Mouse (Mus musculus): ENCODE results near the gene Ankrd44. TPM values are rescaled to one million over a fixed set of nuclear protein-coding genes. Genes with fewer than 3 reads are reported as not detected.

Gene Ankrd44
- total and polyA plus RNA-seq, 3 experiments = 12.7 to 23.0 (median 19.8) TPM

DNA sequence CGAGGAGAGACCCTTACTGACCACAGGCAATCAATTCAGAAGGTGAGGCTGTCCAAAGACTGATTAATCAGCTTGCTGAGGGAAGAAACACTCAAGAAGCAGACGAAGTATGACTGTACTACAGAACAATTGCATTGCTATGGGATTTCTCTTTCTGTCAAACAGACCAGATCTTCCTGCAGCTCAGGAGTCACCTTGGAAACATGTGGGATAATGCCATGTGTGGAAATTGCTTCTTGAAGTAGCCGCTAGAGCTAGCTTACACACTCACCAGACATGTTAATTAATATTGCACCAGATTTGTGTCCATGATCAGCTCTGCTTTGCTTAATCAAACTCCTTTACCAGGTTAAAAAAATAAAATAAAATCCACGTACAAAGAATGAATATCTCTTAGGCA is 137.8 kb downstream of the Ankrd44 start:
- no peak for DNase-seq (ENCODE audit: extremely low read depth)

DNA sequence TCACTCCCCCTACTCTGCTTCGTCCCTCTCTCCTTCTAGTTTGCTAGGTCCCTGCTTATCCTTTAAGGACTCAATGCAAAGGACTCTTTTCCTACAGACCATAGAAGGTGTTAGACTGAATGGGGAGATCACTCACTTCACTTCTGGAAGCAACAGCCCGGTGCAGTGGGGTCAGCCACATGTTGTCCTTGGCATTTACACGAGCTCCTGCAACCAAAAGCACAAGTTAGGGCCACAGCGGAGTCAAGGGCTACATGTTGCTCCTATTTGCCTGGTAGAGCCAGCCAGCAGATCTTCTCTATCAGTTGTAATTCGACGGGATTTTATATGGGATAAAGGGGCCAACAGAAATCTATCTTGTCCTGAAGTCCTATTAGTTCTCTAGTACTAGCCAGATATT is 148.0 kb downstream of the Ankrd44 start:
- H3K9ac ChIP-seq (ENCODE audit: insufficient read depth, low read depth) = no peak overlapping the region
- H3K4me1 ChIP-seq (ENCODE audit: control insufficient read depth in 1 of 2, insufficient read depth in 2 of 2) = peaks cover 5 to 24% of the 10 kb centered on the region in 2 experiments
- H3K9me3 ChIP-seq (replicated peaks; ENCODE audit: low read length) = no peaks in the 10 kb centered on the region
- H3K4me3 ChIP-seq (replicated peaks in 1 of 3; ENCODE audit: low read depth in 2 of 3, low read length in 2 of 3, poor library complexity in 1 of 3) = no peak overlapping the region
- dilution Hi-C loops (cut with MboI; ENCODE audit: extremely low pct_ligation_motif_present, extremely low pct_unique_long_range_greater_than_20kb, low sequenced_read_pairs) (no loop called here), in situ Hi-C loops (cut with MboI; ENCODE audit: low pct_ligation_motif_present, low pct_unique_long_range_greater_than_20kb, low sequenced_read_pairs) (no loop called here)
- no peaks in the 10 kb centered on the region for H3K79me2 ChIP-seq (replicated peaks; ENCODE audit: control insufficient read depth, extremely low read depth, insufficient read depth, poor library complexity, severe bottlenecking)
- peaks cover 0 to 9% of the 10 kb centered on the region in 2 experiments for H3K36me3 ChIP-seq (replicated peaks in 1 of 2; ENCODE audit: control insufficient read depth in 1 of 2, insufficient read depth in 1 of 2, low read length in 1 of 2)
- TF ChIP-seq ZKSCAN1 (IDR thresholded peaks at IDR 0.05; ENCODE audit: borderline replicate concordance, low read depth, low read length) (no peak), RAD21 (IDR thresholded peaks at IDR 0.05; ENCODE audit: low read depth, low read length) (no peak), CTCF (conservative IDR thresholded peaks at IDR 0.05 in 1 of 2, IDR thresholded peaks at IDR 0.05 in 1 of 2; ENCODE audit: low read depth in 2 of 2, low read length in 2 of 2) (no peak), IRF4 (IDR thresholded peaks at IDR 0.05; ENCODE audit: low read depth, low read length) (no peak), MAFK (IDR thresholded peaks at IDR 0.05; ENCODE audit: insufficient replicate concordance, low read length) (no peak), HCFC1 (IDR thresholded peaks at IDR 0.05; ENCODE audit: low read depth, low read length) (no peak), SIN3A (IDR thresholded peaks at IDR 0.05; ENCODE audit: low read length) (no peak)
- no peak for DNase-seq (ENCODE audit: extremely low read depth)
- H3K27me3 ChIP-seq (replicated peaks) = no peaks in the 10 kb centered on the region
- no peak overlapping the region for H3K27ac ChIP-seq (ENCODE audit: insufficient read depth, low read depth)
- no peak overlapping the region for H3K4me2 ChIP-seq (ENCODE audit: insufficient read depth, low read depth, poor library complexity, severe bottlenecking)

More for the DNA sequence above, 137.8 kb downstream of the Ankrd44 start:
- dilution Hi-C loops (cut with MboI; ENCODE audit: extremely low pct_ligation_motif_present, extremely low pct_unique_long_range_greater_than_20kb, low sequenced_read_pairs) = no loop called here
- H3K4me2 ChIP-seq (ENCODE audit: insufficient read depth, low read depth, poor library complexity, severe bottlenecking) = no peak overlapping the region
- H3K36me3 ChIP-seq (replicated peaks in 1 of 2; ENCODE audit: control insufficient read depth in 1 of 2, insufficient read depth in 1 of 2, low read length in 1 of 2) = peaks cover 0 to 16% of the 10 kb centered on the region in 2 experiments
- peaks cover 0 to 4% of the 10 kb centered on the region in 2 experiments; a peak in 2 of 4 replicates for H3K4me1 ChIP-seq (ENCODE audit: control insufficient read depth in 1 of 2, insufficient read depth in 2 of 2)
- no peak overlapping the region for H3K27ac ChIP-seq (ENCODE audit: insufficient read depth, low read depth)
- H3K4me3 ChIP-seq (replicated peaks in 1 of 3; ENCODE audit: low read depth in 2 of 3, low read length in 2 of 3, poor library complexity in 1 of 3) = no peak overlapping the region
- H3K79me2 ChIP-seq (replicated peaks; ENCODE audit: control insufficient read depth, extremely low read depth, insufficient read depth, poor library complexity, severe bottlenecking) = no peaks in the 10 kb centered on the region
- H3K27me3 ChIP-seq (replicated peaks) = no peaks in the 10 kb centered on the region
- no peaks in the 10 kb centered on the region for H3K9me3 ChIP-seq (replicated peaks; ENCODE audit: low read length)
- no peak overlapping the region for H3K9ac ChIP-seq (ENCODE audit: insufficient read depth, low read depth)
- TF ChIP-seq MAFK (IDR thresholded peaks at IDR 0.05; ENCODE audit: insufficient replicate concordance, low read length) = no peak
- no peak for TF ChIP-seq NELFE (IDR thresholded peaks at IDR 0.05; ENCODE audit: low read depth, low read length)
- no peak for TF ChIP-seq MYC (IDR thresholded peaks at IDR 0.05; ENCODE audit: low read depth, low read length)
- no peak for TF ChIP-seq ZC3H11A (IDR thresholded peaks at IDR 0.05; ENCODE audit: low read depth, low read length)
- no peak for TF ChIP-seq SIN3A (IDR thresholded peaks at IDR 0.05; ENCODE audit: low read length)
- no peak for TF ChIP-seq USF2 (conservative IDR thresholded peaks at IDR 0.05; ENCODE audit: low read depth, low read length)
- TF ChIP-seq RCOR1 (conservative IDR thresholded peaks at IDR 0.05; ENCODE audit: low read depth, low read length) = no peak
- TF ChIP-seq SMC3 (IDR thresholded peaks at IDR 0.05; ENCODE audit: low read depth, low read length) = no peak
- TF ChIP-seq POLR2AphosphoS2 (IDR thresholded peaks at IDR 0.05; ENCODE audit: low read depth, low read length) = no peak
- TF ChIP-seq ETS1 (conservative IDR thresholded peaks at IDR 0.05; ENCODE audit: low read depth, low read length) = no peak
- no peak for TF ChIP-seq E2F4 (IDR thresholded peaks at IDR 0.05; ENCODE audit: insufficient replicate concordance, low read depth, low read length)
- no peak for TF ChIP-seq CHD1 (IDR thresholded peaks at IDR 0.05; ENCODE audit: low read depth, low read length)
- TF ChIP-seq POLR2A (IDR thresholded peaks at IDR 0.05; ENCODE audit: low read depth, low read length) = no peak
- no peak for TF ChIP-seq PAX5 (IDR thresholded peaks at IDR 0.05; ENCODE audit: low read length)
- TF ChIP-seq CTCF (conservative IDR thresholded peaks at IDR 0.05 in 1 of 2, IDR thresholded peaks at IDR 0.05 in 1 of 2; ENCODE audit: low read depth in 2 of 2, low read length in 2 of 2) = no peak
- TF ChIP-seq JUND (conservative IDR thresholded peaks at IDR 0.05; ENCODE audit: low read depth, low read length) = no peak
- TF ChIP-seq MAX (IDR thresholded peaks at IDR 0.05; ENCODE audit: low read length) = no peak
- TF ChIP-seq ZMIZ1 (IDR thresholded peaks at IDR 0.05; ENCODE audit: low read depth, low read length) = no peak
- in situ Hi-C loops (cut with MboI; ENCODE audit: low pct_ligation_motif_present, low pct_unique_long_range_greater_than_20kb, low sequenced_read_pairs) = no loop called here

Measured in CH12.LX (cell line).